Mouse (Mus musculus): ENCODE data around the gene Olfr460. TPM values are rescaled to one million over a fixed set of nuclear protein-coding genes. Genes with fewer than 3 reads are reported as not detected.
"Not testable (repeated sequence)": the region's sequence is repeated elsewhere in the genome, so short reads cannot be mapped to it uniquely, and the experiment has no call there.

The Olfr460 gene
- total RNA-seq (2021) = not detected

GRCm38 (mm10) chr6:40569187-40569586, at the start of gene Olfr460:
TSS of gene Olfr460 (plus strand) at chr6:40569487.
- intact Hi-C loops (cut with DNase I) = no loop called here
- DNase-seq (ENCODE audit: low spot score) = no peak

DNA sequence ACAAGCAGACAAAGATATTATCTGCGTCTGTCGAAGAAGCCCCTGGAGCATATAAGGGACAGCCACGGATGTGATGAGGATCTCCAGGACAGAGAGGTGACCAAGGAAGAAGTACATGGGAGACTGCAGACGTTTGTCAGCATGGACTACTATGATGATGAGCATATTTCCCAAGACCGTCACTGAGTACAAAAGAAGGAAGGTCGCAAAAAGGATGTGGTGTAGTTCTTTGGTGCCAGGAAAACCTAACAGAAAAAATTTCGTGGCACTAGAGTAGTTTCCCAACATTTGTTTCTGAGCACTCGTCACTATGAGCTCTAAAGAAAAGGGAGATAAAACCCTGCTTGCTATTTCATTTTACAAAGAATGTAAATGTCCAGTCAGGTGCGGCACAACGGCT, 24.6 kb upstream of the Olfr460 start:
- no peak for DNase-seq (ENCODE audit: low spot score)
- intact Hi-C loops (cut with DNase I) = no loop called here

- DNase-seq (ENCODE audit: low spot score) = no peak
- intact Hi-C loops (cut with DNase I) = no loop called here
Observed at GRCm38 (mm10) chr6:40554950-40555349, 14.3 kb upstream of the Olfr460 start, which contains the start of gene Olfr461. TSS of gene Olfr461 (minus strand) at chr6:40555050.

DNA sequence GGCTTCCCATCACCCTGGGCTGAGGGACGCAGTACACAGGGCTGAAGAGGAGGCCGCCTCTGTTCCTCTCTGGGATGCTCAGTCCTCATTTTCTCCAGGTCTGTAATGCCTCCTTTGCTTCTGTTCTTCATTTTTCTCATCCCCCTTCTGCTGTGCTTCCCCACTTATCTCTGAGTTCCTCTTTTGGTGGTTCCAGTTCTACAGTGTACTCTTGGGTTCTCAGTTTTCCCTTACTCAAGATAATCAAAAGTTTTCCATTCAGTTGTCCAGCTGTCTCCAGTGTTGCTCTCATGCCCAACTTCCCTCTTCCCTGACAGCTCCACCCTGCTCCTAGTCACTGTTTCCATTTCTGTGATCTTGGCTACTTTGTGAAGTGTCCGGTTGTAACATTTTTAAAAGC, 4.3 kb downstream of the Olfr460 start:
- no peak for DNase-seq (ENCODE audit: low spot score)
- intact Hi-C loops (cut with DNase I) = no loop called here

DNA sequence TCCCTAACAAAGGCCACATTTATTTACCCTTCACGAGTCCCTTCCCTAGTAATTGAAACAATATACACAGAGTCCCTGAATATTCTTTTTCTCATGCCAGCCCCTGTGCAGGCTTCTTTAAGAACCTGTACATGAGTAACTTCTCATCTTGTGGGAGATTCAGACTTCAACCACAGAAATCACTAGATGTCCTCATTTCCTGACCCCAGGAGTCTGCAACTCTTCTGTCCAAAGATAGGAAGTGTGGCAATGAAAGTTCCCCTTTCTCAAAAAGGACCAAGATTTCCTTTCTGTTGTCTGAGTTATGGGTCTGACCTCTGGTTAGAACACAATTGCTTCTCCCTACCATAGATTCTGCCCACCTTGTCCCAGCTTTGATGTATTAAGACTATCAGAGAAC, 7.0 kb downstream of the Olfr460 start:
- intact Hi-C loops (cut with DNase I) = no loop called here
- DNase-seq (ENCODE audit: low spot score) = no peak

- no peak for DNase-seq (ENCODE audit: low spot score)
- intact Hi-C loops (cut with DNase I) = no loop called here
Observed at GRCm38 (mm10) chr6:40584336-40584735, 15.0 kb downstream of the Olfr460 start.

GRCm38 (mm10) chr6:40585645-40586044, 16.4 kb downstream of the Olfr460 start, which contains the start of gene Clec5a:
TSS of gene Clec5a (minus strand) at chr6:40585821.
- intact Hi-C loops (cut with DNase I) = no loop called here
- no peak for DNase-seq (ENCODE audit: low spot score)

GRCm38 (mm10) chr6:40588346-40588745, 19.1 kb downstream of the Olfr460 start:
- intact Hi-C loops (cut with DNase I) = no loop called here
- no peak for DNase-seq (ENCODE audit: low spot score)

DNA sequence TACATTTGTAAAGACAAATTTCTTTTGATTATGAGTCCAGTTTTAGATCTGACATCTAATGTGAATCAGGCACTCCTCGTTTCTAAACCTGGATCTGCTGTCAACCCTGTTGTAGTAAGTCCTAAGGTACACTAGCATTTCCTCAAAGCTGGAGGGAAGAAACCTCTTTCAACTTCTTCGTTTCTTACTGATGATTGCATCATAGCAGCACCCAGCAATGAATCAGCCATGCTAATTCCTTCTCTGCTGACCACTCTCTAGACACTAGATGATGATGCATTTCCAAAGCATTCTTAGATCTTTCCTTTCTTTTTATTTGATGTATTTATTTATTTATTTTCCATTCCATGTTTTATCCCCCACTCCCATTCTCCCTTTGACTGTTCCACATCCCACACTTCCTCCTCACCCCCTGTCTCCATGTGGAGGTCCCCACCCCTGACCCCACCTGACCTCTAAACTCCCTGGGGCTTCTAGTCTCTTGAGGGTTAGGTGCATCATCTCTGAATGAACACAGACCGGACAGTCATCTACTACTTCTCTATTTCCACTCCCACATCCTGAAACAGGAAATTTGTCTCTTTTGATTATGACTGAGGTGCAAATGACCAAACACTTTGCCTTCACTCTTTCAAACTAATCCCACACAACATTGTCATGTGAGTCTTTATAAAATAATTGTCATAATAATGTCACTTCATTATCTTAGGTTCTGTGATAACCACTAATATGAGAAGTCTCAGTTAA, 25.7 kb downstream of the Olfr460 start:
- DNase-seq (ENCODE audit: low spot score) = no peak
- intact Hi-C loops (cut with DNase I) = no loop called here

DNA sequence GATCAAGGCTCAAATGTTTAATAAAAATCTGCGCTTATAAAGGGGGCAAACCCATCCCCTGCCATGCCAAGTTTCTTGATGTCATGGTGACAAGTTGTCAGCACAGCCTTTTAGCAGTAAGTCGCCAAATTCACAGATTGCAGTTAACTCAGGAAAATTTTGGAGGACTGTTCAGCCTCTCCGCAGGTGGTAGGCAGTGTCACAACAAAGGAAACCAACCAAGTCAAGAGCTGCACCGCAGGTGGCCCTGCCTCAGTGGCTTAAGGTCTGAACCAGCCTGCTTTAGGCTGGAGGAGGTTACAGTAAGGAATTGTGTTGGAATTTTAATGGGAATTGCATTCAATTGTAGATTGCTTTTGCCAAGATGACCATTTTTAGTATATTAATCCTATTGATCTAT, 29.3 kb downstream of the Olfr460 start:
- intact Hi-C loops (cut with DNase I); DNase-seq (ENCODE audit: low spot score): not testable (repeated sequence)

DNA sequence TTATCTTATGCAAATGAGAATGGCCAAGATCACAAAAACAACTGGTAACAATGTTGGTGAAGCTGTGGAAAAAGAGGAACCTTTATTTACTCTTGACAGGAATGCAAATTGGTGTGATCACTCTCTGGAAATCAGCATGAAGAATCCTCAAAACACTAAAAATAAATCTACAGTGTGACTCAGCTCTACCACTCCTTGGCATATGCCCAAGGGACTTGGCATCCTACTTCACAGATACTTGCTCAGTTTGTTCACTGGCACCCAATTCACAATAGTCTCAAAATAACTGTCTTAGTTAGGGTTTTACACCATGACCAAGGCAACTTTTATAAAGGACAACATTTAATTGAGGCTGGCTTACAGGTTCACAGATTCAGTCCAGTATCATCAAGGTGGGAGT, 38.1 kb downstream of the Olfr460 start:
- no peak for DNase-seq (ENCODE audit: low spot score)
- intact Hi-C loops (cut with DNase I) = no loop called here

- intact Hi-C loops (cut with DNase I) = no loop called here
- no peak for DNase-seq (ENCODE audit: low spot score)
Observed at GRCm38 (mm10) chr6:40610244-40610643, 41.0 kb downstream of the Olfr460 start.

DNA sequence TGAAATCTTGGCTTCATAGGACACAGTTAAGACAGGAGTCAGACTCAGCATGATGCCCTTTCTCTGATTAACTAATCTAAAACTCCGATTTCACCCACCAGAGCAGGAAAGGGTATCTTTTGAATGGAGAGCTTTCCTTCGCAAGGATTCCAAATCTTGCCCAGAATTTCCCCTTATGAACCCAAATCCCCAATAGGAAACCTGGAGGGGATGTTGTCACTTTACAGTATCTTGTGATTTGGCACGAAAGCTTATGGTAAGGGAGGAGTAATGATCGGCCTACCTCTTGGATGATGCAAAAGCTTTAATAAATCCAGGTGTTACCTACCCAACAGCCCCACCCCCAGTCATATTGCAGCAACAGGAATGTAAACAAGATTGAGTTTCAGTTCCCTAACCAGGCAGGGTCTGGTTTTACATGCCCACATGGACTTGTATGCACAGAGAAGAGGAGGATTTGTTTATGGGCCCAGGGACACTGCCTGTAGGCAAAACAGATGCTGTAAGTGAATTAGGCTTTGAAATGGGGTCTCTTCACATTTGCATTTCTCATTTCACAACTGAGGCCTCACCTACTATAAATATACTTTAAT, 44.1 kb downstream of the Olfr460 start, which contains the start of gene Tas2r138:
Gene Tas2r138 (minus strand): TSS at position 51 of the 593 bp plus-strand sequence.
- intact Hi-C loops (cut with DNase I) = no loop called here
- no peak for DNase-seq (ENCODE audit: low spot score)

DNA sequence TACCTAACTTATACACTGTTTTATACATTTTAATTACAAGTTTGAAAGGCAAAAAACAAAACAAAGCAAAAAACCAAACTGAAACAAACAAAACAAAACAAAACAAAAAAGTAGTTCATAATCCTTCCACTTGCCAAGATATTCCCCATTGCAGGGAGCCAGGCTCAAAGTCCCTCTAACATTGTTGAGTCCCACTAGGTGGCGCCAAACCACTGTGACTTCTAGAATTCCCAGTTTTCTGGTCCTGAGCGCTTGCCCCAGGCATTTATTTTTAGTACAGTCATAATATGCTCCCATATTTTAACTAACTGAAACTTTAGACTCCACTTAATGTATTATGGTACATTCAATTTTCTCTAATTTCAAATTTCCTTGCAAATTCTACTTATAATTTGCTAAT, 48.7 kb downstream of the Olfr460 start:
- intact Hi-C loops (cut with DNase I) = loop anchor here (1.0 kb wide), 1 partner anchor 71 kb away; no protein-coding TSS in a partner anchor
- DNase-seq (ENCODE audit: low spot score) = no peak

Other genes starting within 250 kb of the Olfr460 start
- gene Agk, start 244.3 kb upstream of the Olfr460 start, total RNA-seq (2021) = 10 to 100 TPM; 16.2 to 20.2 TPM
- 1 to 10 TPM; 2.7 to 4.0 TPM for gene E330009J07Rik, start 133.4 kb upstream of the Olfr460 start, total RNA-seq (2021)
- not detected for gene Wee2, start 130.4 kb upstream of the Olfr460 start, total RNA-seq (2021)
- gene Ssbp1, start 98.1 kb upstream of the Olfr460 start, total RNA-seq (2021) = 10 to 100 TPM; 33.0 to 33.8 TPM
- not detected for gene Tas2r137, start 78.3 kb upstream of the Olfr460 start, total RNA-seq (2021)
- gene Tas2r108, start 76.0 kb upstream of the Olfr460 start, total RNA-seq (2021) = not detected
- gene Prss37, start 50.0 kb upstream of the Olfr460 start, total RNA-seq (2021) = not detected
- gene Olfr461, start 14.4 kb upstream of the Olfr460 start, total RNA-seq (2021) = not detected
- gene Clec5a, start 16.3 kb downstream of the Olfr460 start, total RNA-seq (2021) = 1 to 10 TPM; 1.1 to 1.6 TPM
- gene Tas2r138, start 43.8 kb downstream of the Olfr460 start, total RNA-seq (2021) = not detected
- under 1 TPM; 0.36 to 0.45 TPM for gene Mgam, start 59.3 kb downstream of the Olfr460 start, total RNA-seq (2021)

All from heart, postnatal 25 days (tissue).